Mouse (Mus musculus) liver, embryonic 14.5 days (tissue): ENCODE measurements at regions not wholly inside any gene's neighbourhood (a gene's known extent, or its start where the extent isn't known, plus 50 kb on each side); places are given as distances from the start of the nearest gene placed in this dataset.

Experiments
- ATAC-seq: fragments of 200-750 bp; cut with Nextera tagmentation; 2 replicates; pipeline ENCODE4 v1.8.0; 2017; ENCODE audit warnings: moderate number of reproducible peaks, mild to moderate bottlenecking, moderate library complexity; ENCODE audit not compliant: insufficient read depth
- DNase-seq, 3 experiments: peaks; one replicate each; pipeline ENCODE4 v3.0.0-alpha.2; 2012 to 2013; ENCODE audit warnings: low read depth in 3 of 3, low spot score in 3 of 3
- H3K27ac ChIP-seq: fragments of 300-500 bp; sonication (generic); 2 replicates; pipeline ENCODE4 v1.5.1; 2014; ENCODE audit warnings: moderate library complexity, mild to moderate bottlenecking, control low read depth, inconsistent platforms
- H3K27me3 ChIP-seq: fragments of 300-500 bp; sonication (generic); 2 replicates; pipeline ENCODE4 v1.6.1; 2014; ENCODE audit warnings: mild to moderate bottlenecking, low read length, moderate library complexity; ENCODE audit not compliant: control insufficient read depth, insufficient read depth
- H3K36me3 ChIP-seq: fragments of 300-500 bp; sonication (generic); replicated peaks from 2 replicates; pipeline ENCODE4 v1.6.1; 2014; ENCODE audit warnings: low read depth; ENCODE audit not compliant: control insufficient read depth, insufficient read depth
- H3K4me1 ChIP-seq, 2 experiments: fragments of 200-500 bp in 1 of 2; fragments of 300-500 bp in 1 of 2; sonication (generic) in 1 of 2; replicated peaks; 2 replicates each; pipeline ENCODE4 v1.6.1; 2012 to 2014; ENCODE audit warnings: antibody characterized with exemption in 1 of 2, inconsistent platforms in 1 of 2, low read length in 1 of 2; ENCODE audit not compliant: control insufficient read depth in 2 of 2, insufficient read depth in 2 of 2
- H3K4me2 ChIP-seq: fragments of 300-500 bp; sonication (generic); 2 replicates; pipeline ENCODE4 v1.6.1; 2014; ENCODE audit warnings: low read depth, mild to moderate bottlenecking, control low read depth, moderate library complexity
- H3K4me3 ChIP-seq, 2 experiments: fragments of 200-500 bp in 1 of 2; fragments of 300-500 bp in 1 of 2; sonication (generic) in 1 of 2; 2 replicates each; pipeline ENCODE4 v1.5.1; 2012 to 2014; ENCODE audit warnings: low read depth in 2 of 2, low read length in 2 of 2, mild to moderate bottlenecking in 2 of 2, control low read depth in 1 of 2, inconsistent platforms in 1 of 2, moderate library complexity in 1 of 2; ENCODE audit not compliant: insufficient read depth in 1 of 2
- H3K9ac ChIP-seq: fragments of 300-500 bp; sonication (generic); replicated peaks from 2 replicates; pipeline ENCODE4 v1.6.1; 2014; ENCODE audit warnings: mild to moderate bottlenecking, control low read depth, moderate library complexity
- H3K9me3 ChIP-seq: fragments of 300-500 bp; sonication (generic); 2 replicates; pipeline ENCODE4 v1.6.1; 2016; ENCODE audit warnings: low read length, mixed read lengths; ENCODE audit not compliant: control insufficient read depth
- CTCF ChIP-seq: IDR thresholded peaks from 2 replicates; pipeline ENCODE4 v1.5.1; 2016; ENCODE audit warnings: antibody characterized with exemption, low read depth, control low read depth
- EP300 ChIP-seq: IDR thresholded peaks from 2 replicates; pipeline ENCODE4 v1.6.1; 2016; ENCODE audit warnings: antibody characterized with exemption, low read depth
- WGBS: fragments of 180-500 bp; shearing (Covaris S2); extraction: QIAGEN DNeasy Blood & Tissue Kit; methylation state at CpG from one replicate; pipeline ENCODE4 v1.1.7; 2014; ENCODE audit not compliant: insufficient replicate concordance; 5-methylcytosine and 5-hydroxymethylcytosine counted together

DNA sequence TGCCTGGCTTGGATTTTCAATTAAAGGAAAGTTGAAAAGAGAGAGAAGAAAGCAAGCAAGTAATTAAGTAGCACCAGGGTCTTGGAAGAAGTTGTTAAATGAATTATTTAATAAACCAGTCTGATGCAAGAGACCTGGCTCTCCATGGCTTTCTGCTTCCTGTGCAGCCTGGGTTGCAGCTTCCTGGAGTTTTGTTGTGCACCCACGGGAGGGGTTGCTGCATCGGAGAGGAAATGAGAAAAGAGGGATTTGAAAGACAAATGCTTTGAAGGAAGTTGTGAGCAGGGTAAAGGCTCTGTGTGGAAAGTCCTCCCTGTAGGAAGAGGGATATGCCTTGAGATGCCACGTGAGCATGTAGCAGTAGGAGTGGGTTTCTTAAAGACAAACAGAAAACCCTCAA lies 234.5 kb downstream of the Lrrc3b start:
- no peaks in the 10 kb centered on the region for H3K36me3 ChIP-seq
- 17% methylated on average over 3 of the region's 3 CpGs for WGBS
- H3K4me3 ChIP-seq, result no peak overlapping the region
- no peak overlapping the region for H3K9ac ChIP-seq
- H3K9me3 ChIP-seq, result no peaks in the 10 kb centered on the region
- no peak overlapping the region for H3K4me2 ChIP-seq
- H3K27ac ChIP-seq, result no peak overlapping the region
- DNase-seq (no peak), ATAC-seq (no peak)
- TF ChIP-seq EP300 (no peak), CTCF (no peak)
- H3K4me1 ChIP-seq, result no peaks in the 10 kb centered on the region
- no peaks in the 10 kb centered on the region for H3K27me3 ChIP-seq
